Mouse (Mus musculus): ENCODE measurements around the gene Grik4. TPM values are rescaled to one million over a fixed set of nuclear protein-coding genes. Genes with fewer than 3 reads are reported as not detected.

Grik4 gene
- polyA plus RNA-seq, 1 experiment from 2014 or later, result 1.6 TPM

- 87% methylated on average over 8 of the region's 8 CpGs for WGBS
- no peak overlapping the region for H3K4me2 ChIP-seq (replicated peaks; ENCODE audit: low read depth, low read length)
- H3K27me3 ChIP-seq (ENCODE audit: control insufficient read depth, insufficient read depth, low read length), result no peaks in the 10 kb centered on the region; the same call in 1 of the 2 replicates
- H3K4me3 ChIP-seq (ENCODE audit: low read depth, low read length), result no peak overlapping the region
- no peak overlapping the region for H3K9ac ChIP-seq (ENCODE audit: low read depth, low read length)
- DNase-seq (ENCODE audit: low spot score), result no peak
- peaks cover 4% of the 10 kb centered on the region; the same call in 1 of the 2 replicates for H3K4me1 ChIP-seq (replicated peaks; ENCODE audit: control insufficient read depth, insufficient read depth, low read length)
- no peaks in the 10 kb centered on the region for H3K36me3 ChIP-seq (ENCODE audit: control insufficient read depth, insufficient read depth, low read length)
- no peak for ATAC-seq (ENCODE audit: low FRiP score)
- H3K9me3 ChIP-seq (ENCODE audit: control insufficient read depth, low read length), result no peaks in the 10 kb centered on the region
- H3K27ac ChIP-seq (ENCODE audit: low read depth, low read length), result no peak overlapping the region
Observed at GRCm38 (mm10) chr9:42892765-42893164, 51.5 kb downstream of the Grik4 start.

- DNase-seq (ENCODE audit: low spot score), result no peak
- no peak overlapping the region for H3K4me2 ChIP-seq (replicated peaks; ENCODE audit: low read depth, low read length)
- H3K27me3 ChIP-seq (ENCODE audit: control insufficient read depth, insufficient read depth, low read length), result no peaks in the 10 kb centered on the region
- no peak overlapping the region for H3K4me3 ChIP-seq (ENCODE audit: low read depth, low read length)
- WGBS, result 70% methylated on average over 4 of the region's 4 CpGs
- H3K4me1 ChIP-seq (replicated peaks; ENCODE audit: control insufficient read depth, insufficient read depth, low read length), result no peaks in the 10 kb centered on the region
- H3K27ac ChIP-seq (ENCODE audit: low read depth, low read length), result no peak overlapping the region
- H3K9ac ChIP-seq (ENCODE audit: low read depth, low read length), result no peak overlapping the region
- H3K9me3 ChIP-seq (ENCODE audit: control insufficient read depth, low read length), result no peaks in the 10 kb centered on the region
- no peak for ATAC-seq (ENCODE audit: low FRiP score)
- H3K36me3 ChIP-seq (ENCODE audit: control insufficient read depth, insufficient read depth, low read length), result no peaks in the 10 kb centered on the region
Observed at GRCm38 (mm10) chr9:42887930-42888329, 56.4 kb downstream of the Grik4 start.

- 51% methylated on average over 15 of the region's 15 CpGs for WGBS
- no peak for ATAC-seq (ENCODE audit: low FRiP score)
- H3K27ac ChIP-seq (ENCODE audit: low read depth, low read length), result no peak overlapping the region
Observed at GRCm38 (mm10) chr9:42886112-42886766, 58.1 kb downstream of the Grik4 start.

GRCm38 (mm10) chr9:42885566-42885965 lies 58.7 kb downstream of the Grik4 start:
- H3K36me3 ChIP-seq (ENCODE audit: control insufficient read depth, insufficient read depth, low read length), result no peaks in the 10 kb centered on the region
- DNase-seq (ENCODE audit: low spot score) (no peak), ATAC-seq (ENCODE audit: low FRiP score) (no peak)
- H3K4me3 ChIP-seq (ENCODE audit: low read depth, low read length), result no peak overlapping the region
- no peak overlapping the region for H3K9ac ChIP-seq (ENCODE audit: low read depth, low read length)
- H3K27me3 ChIP-seq (ENCODE audit: control insufficient read depth, insufficient read depth, low read length), result no peaks in the 10 kb centered on the region
- no peak overlapping the region for H3K27ac ChIP-seq (ENCODE audit: low read depth, low read length)
- H3K9me3 ChIP-seq (ENCODE audit: control insufficient read depth, low read length), result no peaks in the 10 kb centered on the region
- H3K4me1 ChIP-seq (replicated peaks; ENCODE audit: control insufficient read depth, insufficient read depth, low read length), result no peaks in the 10 kb centered on the region
- 58% methylated on average over 8 of the region's 8 CpGs for WGBS
- no peak overlapping the region for H3K4me2 ChIP-seq (replicated peaks; ENCODE audit: low read depth, low read length)

More at GRCm38 (mm10) chr9:42886112-42886766, 58.1 kb downstream of the Grik4 start:
- H3K27me3 ChIP-seq (ENCODE audit: control insufficient read depth, insufficient read depth, low read length), result no peaks in the 10 kb centered on the region
- no peaks in the 10 kb centered on the region for H3K36me3 ChIP-seq (ENCODE audit: control insufficient read depth, insufficient read depth, low read length)
- no peak for DNase-seq (ENCODE audit: low spot score)
- H3K4me1 ChIP-seq (replicated peaks; ENCODE audit: control insufficient read depth, insufficient read depth, low read length), result no peaks in the 10 kb centered on the region
- H3K4me3 ChIP-seq (ENCODE audit: low read depth, low read length), result no peak overlapping the region
- H3K9ac ChIP-seq (ENCODE audit: low read depth, low read length), result no peak overlapping the region
- no peaks in the 10 kb centered on the region for H3K9me3 ChIP-seq (ENCODE audit: control insufficient read depth, low read length)
- no peak overlapping the region for H3K4me2 ChIP-seq (replicated peaks; ENCODE audit: low read depth, low read length)

- no peaks in the 10 kb centered on the region for H3K4me1 ChIP-seq (replicated peaks; ENCODE audit: control insufficient read depth, insufficient read depth, low read length)
- WGBS, result 67% methylated on average over 11 of the region's 11 CpGs
- H3K4me2 ChIP-seq (replicated peaks; ENCODE audit: low read depth, low read length), result no peak overlapping the region
- H3K4me3 ChIP-seq (ENCODE audit: low read depth, low read length), result no peak overlapping the region
- no peak overlapping the region for H3K27ac ChIP-seq (ENCODE audit: low read depth, low read length)
- DNase-seq (ENCODE audit: low spot score) (no peak), ATAC-seq (ENCODE audit: low FRiP score) (no peak)
- H3K9ac ChIP-seq (ENCODE audit: low read depth, low read length), result no peak overlapping the region
- H3K36me3 ChIP-seq (ENCODE audit: control insufficient read depth, insufficient read depth, low read length), result no peaks in the 10 kb centered on the region
- H3K27me3 ChIP-seq (ENCODE audit: control insufficient read depth, insufficient read depth, low read length), result no peaks in the 10 kb centered on the region
- H3K9me3 ChIP-seq (ENCODE audit: control insufficient read depth, low read length), result no peaks in the 10 kb centered on the region
Observed at GRCm38 (mm10) chr9:42885123-42885522, 59.2 kb downstream of the Grik4 start.

GRCm38 (mm10) chr9:42883006-42883759 lies 61.1 kb downstream of the Grik4 start:
- DNase-seq (ENCODE audit: low spot score), result no peak
- Histone ChIP-seq H3K27ac (ENCODE audit: low read depth, low read length) (no peak overlapping the region), H3K9ac (ENCODE audit: low read depth, low read length) (no peak overlapping the region), H3K4me3 (ENCODE audit: low read depth, low read length) (no peak overlapping the region), H3K4me1 (replicated peaks; ENCODE audit: control insufficient read depth, insufficient read depth, low read length) (no peaks in the 10 kb centered on the region), H3K27me3 (ENCODE audit: control insufficient read depth, insufficient read depth, low read length) (no peaks in the 10 kb centered on the region), H3K36me3 (ENCODE audit: control insufficient read depth, insufficient read depth, low read length) (no peaks in the 10 kb centered on the region), H3K9me3 (ENCODE audit: control insufficient read depth, low read length) (no peaks in the 10 kb centered on the region), H3K4me2 (replicated peaks; ENCODE audit: low read depth, low read length) (no peak overlapping the region)
- no peak for ATAC-seq (ENCODE audit: low FRiP score)
- 83% methylated on average over 10 of the region's 10 CpGs for WGBS

- Histone ChIP-seq H3K9me3 (ENCODE audit: control insufficient read depth, low read length) (no peaks in the 10 kb centered on the region), H3K36me3 (ENCODE audit: control insufficient read depth, insufficient read depth, low read length) (no peaks in the 10 kb centered on the region), H3K4me2 (replicated peaks; ENCODE audit: low read depth, low read length) (no peak overlapping the region), H3K9ac (ENCODE audit: low read depth, low read length) (no peak overlapping the region), H3K27ac (ENCODE audit: low read depth, low read length) (no peak overlapping the region), H3K4me3 (ENCODE audit: low read depth, low read length) (no peak overlapping the region), H3K27me3 (ENCODE audit: control insufficient read depth, insufficient read depth, low read length) (no peaks in the 10 kb centered on the region), H3K4me1 (replicated peaks; ENCODE audit: control insufficient read depth, insufficient read depth, low read length) (no peaks in the 10 kb centered on the region)
- WGBS, result 61% methylated on average over 11 of the region's 11 CpGs
- ATAC-seq (ENCODE audit: low FRiP score) (no peak), DNase-seq (ENCODE audit: low spot score) (no peak)
Observed at GRCm38 (mm10) chr9:42882313-42882712, 62.0 kb downstream of the Grik4 start.

- H3K4me1 ChIP-seq (replicated peaks; ENCODE audit: control insufficient read depth, insufficient read depth, low read length), result no peaks in the 10 kb centered on the region
- no peak overlapping the region for H3K4me2 ChIP-seq (replicated peaks; ENCODE audit: low read depth, low read length)
- no peak overlapping the region for H3K4me3 ChIP-seq (ENCODE audit: low read depth, low read length)
- ATAC-seq (ENCODE audit: low FRiP score), result no peak
- H3K9ac ChIP-seq (ENCODE audit: low read depth, low read length), result no peak overlapping the region
- H3K9me3 ChIP-seq (ENCODE audit: control insufficient read depth, low read length), result no peaks in the 10 kb centered on the region
- no peak for DNase-seq (ENCODE audit: low spot score)
- no peaks in the 10 kb centered on the region for H3K27me3 ChIP-seq (ENCODE audit: control insufficient read depth, insufficient read depth, low read length)
- no peak overlapping the region for H3K27ac ChIP-seq (ENCODE audit: low read depth, low read length)
- 79% methylated on average over 8 of the region's 8 CpGs for WGBS
- no peaks in the 10 kb centered on the region for H3K36me3 ChIP-seq (ENCODE audit: control insufficient read depth, insufficient read depth, low read length)
Observed at GRCm38 (mm10) chr9:42881040-42881439, 63.3 kb downstream of the Grik4 start.

GRCm38 (mm10) chr9:42878401-42878800 lies 65.9 kb downstream of the Grik4 start:
- ATAC-seq (ENCODE audit: low FRiP score) (no peak), DNase-seq (ENCODE audit: low spot score) (no peak)
- H3K4me2 ChIP-seq (replicated peaks; ENCODE audit: low read depth, low read length), result no peak overlapping the region
- H3K9me3 ChIP-seq (ENCODE audit: control insufficient read depth, low read length), result no peaks in the 10 kb centered on the region
- H3K9ac ChIP-seq (ENCODE audit: low read depth, low read length), result no peak overlapping the region
- no peaks in the 10 kb centered on the region for H3K4me1 ChIP-seq (replicated peaks; ENCODE audit: control insufficient read depth, insufficient read depth, low read length)
- no peak overlapping the region for H3K4me3 ChIP-seq (ENCODE audit: low read depth, low read length)
- no peaks in the 10 kb centered on the region for H3K27me3 ChIP-seq (ENCODE audit: control insufficient read depth, insufficient read depth, low read length)
- whole genome bisulfite sequencing, result 23% methylated on average over 7 of the region's 7 CpGs
- H3K36me3 ChIP-seq (ENCODE audit: control insufficient read depth, insufficient read depth, low read length), result no peaks in the 10 kb centered on the region
- no peak overlapping the region for H3K27ac ChIP-seq (ENCODE audit: low read depth, low read length)
